Mouse (Mus musculus) megakaryocyte, adult 5-6 weeks (primary cell): ENCODE results near the gene H2afy. TPM values are rescaled to one million over a fixed set of nuclear protein-coding genes. Genes with fewer than 3 reads are reported as not detected.

Experiments
- ATAC-seq: 2 replicates; pipeline ENCODE4 v1.8.0; 2016; ENCODE audit warnings: mild to moderate bottlenecking, inconsistent platforms; ENCODE audit not compliant: poor library complexity, severe bottlenecking
- total RNA-seq, 2 experiments: library from RNA; stranded (forward) in 1 of 2; stranded (reverse) in 1 of 2; fragments of 153-499, 151-499 nt in 1 of 2; fragments of 221-1000, 200-1000 nt in 1 of 2; gene quantifications; 2 replicates each; pipeline versions ENCODE4 v1.2.3 to v1.2.4; 2015 to 2017

Gene H2afy
- total RNA-seq, 2 experiments from 2014 or later = 326 to 674 TPM

GRCm38 (mm10) chr13:56113431-56114248 lies 22.5 kb downstream of the H2afy start:
- no peak for ATAC-seq

- no peak for ATAC-seq
Measured at GRCm38 (mm10) chr13:56112980-56113379, 23.2 kb downstream of the H2afy start.

- ATAC-seq = no peak
Measured at GRCm38 (mm10) chr13:56112496-56112895, 23.7 kb downstream of the H2afy start.

- no peak for ATAC-seq
Measured at GRCm38 (mm10) chr13:56111601-56112000, 24.6 kb downstream of the H2afy start.

GRCm38 (mm10) chr13:56110694-56111531 lies 25.2 kb downstream of the H2afy start:
- ATAC-seq = no peak

GRCm38 (mm10) chr13:56109703-56110102 lies 26.5 kb downstream of the H2afy start:
- no peak for ATAC-seq

GRCm38 (mm10) chr13:56108849-56109519 lies 27.2 kb downstream of the H2afy start:
- no peak for ATAC-seq

GRCm38 (mm10) chr13:56104971-56105391 lies 31.2 kb downstream of the H2afy start:
- no peak for ATAC-seq

GRCm38 (mm10) chr13:56103796-56104746 lies 32.1 kb downstream of the H2afy start:
- ATAC-seq = no peak

GRCm38 (mm10) chr13:56102160-56102559 lies 34.0 kb downstream of the H2afy start:
- ATAC-seq = no peak

- ATAC-seq = no peak
Measured at GRCm38 (mm10) chr13:56095601-56096195, 40.5 kb downstream of the H2afy start.

- no peak for ATAC-seq
Measured at GRCm38 (mm10) chr13:56094544-56094943, 41.6 kb downstream of the H2afy start.

GRCm38 (mm10) chr13:56093680-56094079 lies 42.5 kb downstream of the H2afy start:
- no peak for ATAC-seq

GRCm38 (mm10) chr13:56092606-56093005 lies 43.6 kb downstream of the H2afy start:
- no peak for ATAC-seq

- no peak for ATAC-seq
Measured at GRCm38 (mm10) chr13:56090597-56090996, 45.6 kb downstream of the H2afy start.

GRCm38 (mm10) chr13:56088602-56089001 lies 47.6 kb downstream of the H2afy start:
- no peak for ATAC-seq

GRCm38 (mm10) chr13:56087936-56088335 lies 48.2 kb downstream of the H2afy start:
- no peak for ATAC-seq

GRCm38 (mm10) chr13:56084146-56084905 lies 51.8 kb downstream of the H2afy start:
- ATAC-seq = no peak

- no peak for ATAC-seq
Measured at GRCm38 (mm10) chr13:56081656-56082055, 54.5 kb downstream of the H2afy start.
